Mouse (Mus musculus) E14TG2a.4 (cell line): Measurements from ENCODE around the gene Bag2.

Experiments used
- CTCF ChIP-seq: conservative IDR thresholded peaks from 2 replicates; pipeline ENCODE4 v1.5.1; 2014; ENCODE audit warnings: low read length
- NANOG ChIP-seq: IDR thresholded peaks from 2 replicates; pipeline ENCODE4 v1.6.1; 2014; ENCODE audit warnings: borderline replicate concordance, low read length, mixed read lengths

GRCm38 (mm10) chr1:33784561-33784960 lies 27.0 kb upstream of the Bag2 start:
- no peak for TF ChIP-seq CTCF
- no peak for TF ChIP-seq NANOG
